Mouse (Mus musculus) C2C12 (cell line): ENCODE measurements around the gene Lelp1.
A peak's percentile ranks its signal among the peaks of the same experiment; 100 is the strongest.

Experiments
- CEBPB ChIP-seq: IDR thresholded peaks from one replicate; pipeline ENCODE4 v1.6.1; 2011; ENCODE audit warnings: low read depth, mild to moderate bottlenecking, control low read depth, moderate library complexity
- CTCF ChIP-seq: IDR thresholded peaks from one replicate; pipeline ENCODE4 v1.5.1; 2011; ENCODE audit not compliant: control insufficient read depth, insufficient read depth, insufficient read length
- MAX ChIP-seq: IDR thresholded peaks from one replicate; pipeline ENCODE4 v1.6.1; 2011; ENCODE audit warnings: mild to moderate bottlenecking, control low read depth
- MYOG ChIP-seq: IDR thresholded peaks from one replicate; pipeline ENCODE4 v1.6.1; 2011; ENCODE audit not compliant: control insufficient read depth, insufficient read length; ENCODE audit errors: extremely low read depth
- USF1 ChIP-seq: IDR thresholded peaks from one replicate; pipeline ENCODE4 v1.6.1; 2011; ENCODE audit warnings: low read depth, mild to moderate bottlenecking, control low read depth, moderate library complexity

DNA sequence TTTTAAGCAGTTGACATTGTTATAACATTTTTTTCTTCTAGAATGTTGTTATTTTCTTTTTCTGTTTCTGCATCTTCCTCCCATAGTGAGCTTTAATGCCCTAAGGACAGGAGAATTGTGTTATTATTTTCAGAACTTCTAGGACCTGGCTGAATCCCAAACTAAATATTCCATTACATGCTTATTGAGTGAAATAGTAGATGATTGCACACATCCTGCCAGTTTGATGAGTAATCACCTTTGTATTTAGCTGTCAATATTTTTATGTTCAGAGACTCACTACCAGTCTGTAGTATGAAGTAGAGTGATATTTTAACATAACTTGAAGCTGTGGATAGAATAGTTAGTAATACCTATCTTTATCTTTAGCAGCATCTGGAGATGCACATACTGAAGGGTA lies 31.0 kb downstream of the Lelp1 start:
- TF ChIP-seq CTCF, result no peak
- no peak for TF ChIP-seq MYOG
- TF ChIP-seq CEBPB, result peak; percentile 68
- TF ChIP-seq USF1, result no peak
- TF ChIP-seq MAX, result no peak
